Mouse (Mus musculus) myocyte (in vitro differentiated cells): ENCODE measurements around the gene Hes2.

ENCODE experiments used
- E2F4 ChIP-seq: IDR thresholded peaks from one replicate; pipeline ENCODE4 v1.6.1; 2011; ENCODE audit warnings: mild to moderate bottlenecking, control low read depth, moderate library complexity; ENCODE audit not compliant: insufficient read depth
- MAX ChIP-seq: IDR thresholded peaks from one replicate; pipeline ENCODE4 v1.6.1; 2011; ENCODE audit warnings: low read depth, mild to moderate bottlenecking, control low read depth
- MYOG ChIP-seq, 3 experiments: IDR thresholded peaks; one replicate each; pipeline ENCODE4 v1.6.1; 2011; ENCODE audit warnings: control low read depth in 2 of 3, low read depth in 2 of 3, mild to moderate bottlenecking in 2 of 3; ENCODE audit not compliant: insufficient read length in 2 of 3, control insufficient read depth in 1 of 3, insufficient read depth in 1 of 3
- POLR2A ChIP-seq: IDR thresholded peaks from one replicate; pipeline ENCODE4 v1.6.1; 2011; ENCODE audit warnings: low read depth, mild to moderate bottlenecking, control low read depth, moderate library complexity; ENCODE audit not compliant: insufficient read length
- REST ChIP-seq: IDR thresholded peaks from one replicate; pipeline ENCODE4 v1.6.1; 2011; ENCODE audit warnings: mild to moderate bottlenecking, control low read depth, moderate library complexity; ENCODE audit not compliant: insufficient read depth, insufficient read length
- SRF ChIP-seq: IDR thresholded peaks from one replicate; pipeline ENCODE4 v1.6.1; 2011; ENCODE audit warnings: low read depth; ENCODE audit not compliant: control insufficient read depth, insufficient read length
- TCF12 ChIP-seq: IDR thresholded peaks from one replicate; pipeline ENCODE4 v1.6.1; 2011; ENCODE audit warnings: mild to moderate bottlenecking, control low read depth; ENCODE audit not compliant: poor library complexity, insufficient read depth, severe bottlenecking
- USF1 ChIP-seq: IDR thresholded peaks from one replicate; pipeline ENCODE4 v1.6.1; 2011; ENCODE audit warnings: low read depth, mild to moderate bottlenecking, control low read depth, moderate library complexity

DNA sequence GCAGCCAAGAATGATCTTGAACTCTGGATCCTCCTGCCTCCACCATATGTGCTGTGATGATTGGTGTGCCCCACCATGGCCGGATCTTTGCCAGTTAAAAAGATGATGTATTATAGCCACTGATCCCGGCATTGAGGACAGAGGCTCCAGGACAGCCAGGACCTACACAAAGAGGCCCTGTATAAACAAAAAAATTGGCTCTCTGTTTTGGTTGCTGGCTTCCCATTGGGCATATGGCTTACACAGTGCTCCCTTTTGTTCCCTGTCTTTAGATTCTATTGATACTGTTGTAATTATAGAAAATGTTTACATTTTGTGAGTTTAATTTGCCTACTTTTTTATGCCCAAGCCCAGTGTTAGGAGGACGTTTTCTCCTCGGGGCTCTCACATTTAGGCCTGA is 33.9 kb downstream of the Hes2 start:
- TF ChIP-seq POLR2A (no peak), USF1 (no peak), MYOG (IDR thresholded peaks at IDR 0.05; ENCODE audit: control insufficient read depth in 1 of 3, insufficient read depth in 1 of 3, insufficient read length in 2 of 3, low read depth in 2 of 3) (no peak), REST (no peak), TCF12 (no peak), E2F4 (no peak), SRF (no peak), MAX (no peak)
